Mouse (Mus musculus): ENCODE results near the gene Olfr698.

GRCm38 (mm10) chr7:106758800-106759199, 3.6 kb upstream of the Olfr698 start:
- TF ChIP-seq POLR2A (IDR thresholded peaks at IDR 0.05; ENCODE audit: low read depth, low read length) (no peak), CTCF (conservative IDR thresholded peaks at IDR 0.05; ENCODE audit: insufficient read depth, insufficient read length, low read depth, low read length) (no peak)
